Mouse (Mus musculus): ENCODE measurements around the gene Ppp1r13b.

DNA sequence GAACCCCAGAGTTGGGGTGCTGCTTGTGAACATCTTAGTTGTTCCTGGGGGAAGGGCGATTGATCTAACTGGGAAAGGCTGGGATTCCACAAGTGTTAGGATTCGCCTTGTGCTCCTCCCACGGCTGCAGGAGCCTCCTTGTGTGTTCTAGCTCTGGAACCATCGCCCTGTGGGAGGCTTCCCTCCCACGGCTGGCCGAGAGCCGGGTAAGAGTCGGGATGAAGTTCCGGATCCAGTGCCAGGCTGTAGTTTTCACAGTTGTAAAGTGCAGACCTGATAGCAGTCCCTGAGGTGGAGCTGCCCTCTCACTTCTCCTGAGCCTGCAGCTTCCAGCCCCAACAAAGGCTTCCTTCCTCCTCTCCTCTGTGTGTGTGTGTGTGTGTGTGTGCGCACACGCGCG lies 91.4 kb downstream of the Ppp1r13b start:
- TF ChIP-seq CTCF (IDR thresholded peaks at IDR 0.05; ENCODE audit: extremely low read depth, insufficient read depth, low read length) (no peak), POLR2A (IDR thresholded peaks at IDR 0.05; ENCODE audit: extremely low read depth, insufficient read depth, low read length) (no peak)
